Mouse (Mus musculus) heart, adult 9 months (tissue): ENCODE data around the gene Ccdc88c.

Source experiments
- DNase-seq, 2 experiments: peaks; one replicate each; pipeline ENCODE4 v3.0.0; 2022; ENCODE audit warnings: low spot score in 2 of 2

Gene Ccdc88c

DNA sequence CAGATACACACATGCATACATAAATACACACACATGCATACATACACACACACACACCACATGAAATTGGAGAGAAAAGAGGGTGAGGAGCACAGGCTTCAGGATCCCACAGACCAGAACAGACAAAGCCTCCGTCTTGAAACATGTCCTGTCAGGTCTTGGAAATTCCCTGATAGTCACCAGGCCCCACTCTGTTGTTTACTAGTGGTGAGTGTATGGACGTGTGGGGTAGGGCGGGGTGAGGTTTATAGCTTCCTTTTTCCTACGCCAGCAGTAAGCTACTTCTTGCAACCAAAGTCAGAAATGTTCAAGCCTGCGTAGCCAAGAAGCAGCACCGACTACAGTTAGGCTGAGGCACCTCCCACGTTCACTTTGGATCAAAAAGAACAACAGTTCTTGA lies 145.7 kb downstream of the Ccdc88c start:
- DNase-seq = peak in 1 of 2 experiments; percentile 17

DNA sequence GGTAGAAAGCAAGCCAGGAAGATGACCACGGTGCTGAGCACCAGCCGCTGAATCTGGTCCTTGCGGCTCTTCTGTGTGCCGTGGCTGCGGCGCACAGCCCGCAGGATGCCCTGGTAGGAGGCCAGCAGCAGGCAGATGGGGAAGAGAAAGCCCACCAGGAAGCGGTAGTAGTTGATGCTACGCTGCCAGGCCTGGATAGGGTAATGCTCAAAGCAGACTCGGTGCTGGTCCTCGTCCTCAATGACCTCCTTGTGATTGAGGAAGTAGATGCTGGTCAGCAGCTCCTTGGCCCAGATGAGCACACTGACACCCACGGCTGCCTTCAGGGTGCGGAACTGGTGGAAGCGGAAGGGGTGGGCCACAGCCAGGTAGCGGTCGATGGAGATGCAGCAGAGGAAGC lies 150.3 kb downstream of the Ccdc88c start:
- peak in 1 of 2 experiments; percentile 11 for DNase-seq

DNA sequence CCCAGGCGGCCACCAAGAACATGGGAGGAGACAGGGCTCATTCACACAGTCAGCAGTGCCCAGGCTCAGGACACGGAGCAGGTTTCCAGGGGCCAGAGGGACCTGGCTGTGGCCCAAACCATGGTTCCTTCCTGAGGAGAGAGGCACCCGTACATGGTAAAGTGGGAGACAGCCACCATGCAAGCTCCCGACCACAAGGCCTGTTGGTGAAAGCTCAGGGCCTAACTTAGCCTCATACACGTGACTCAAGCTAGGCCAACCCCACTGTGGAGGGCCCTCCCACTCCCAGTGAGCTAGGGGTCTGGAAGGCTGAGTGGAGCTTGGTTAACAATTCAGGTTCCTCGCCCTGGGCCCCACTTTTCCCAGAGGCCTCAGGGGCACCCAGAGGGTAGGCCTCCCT lies 150.9 kb downstream of the Ccdc88c start:
- DNase-seq = no peak

DNA sequence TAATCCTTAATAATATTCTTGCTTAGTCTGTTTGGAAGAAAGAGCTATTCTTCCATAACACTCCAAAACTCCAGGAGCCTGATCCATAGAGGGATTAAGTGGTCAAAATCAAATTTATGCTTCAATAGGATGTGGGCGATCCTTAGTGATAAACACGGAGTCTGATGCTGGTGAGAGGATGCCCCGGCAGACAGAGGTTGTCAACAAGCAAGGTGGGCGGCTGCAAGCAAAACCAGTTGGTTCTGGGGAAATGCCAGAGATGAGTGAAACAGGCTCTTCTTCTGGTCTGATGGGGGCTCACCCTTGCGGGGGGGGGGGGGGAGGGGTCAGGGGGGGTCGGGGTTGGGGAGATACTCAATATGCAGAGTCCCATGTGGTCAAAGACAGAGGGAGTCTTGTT lies 152.9 kb downstream of the Ccdc88c start:
- DNase-seq = no peak

DNA sequence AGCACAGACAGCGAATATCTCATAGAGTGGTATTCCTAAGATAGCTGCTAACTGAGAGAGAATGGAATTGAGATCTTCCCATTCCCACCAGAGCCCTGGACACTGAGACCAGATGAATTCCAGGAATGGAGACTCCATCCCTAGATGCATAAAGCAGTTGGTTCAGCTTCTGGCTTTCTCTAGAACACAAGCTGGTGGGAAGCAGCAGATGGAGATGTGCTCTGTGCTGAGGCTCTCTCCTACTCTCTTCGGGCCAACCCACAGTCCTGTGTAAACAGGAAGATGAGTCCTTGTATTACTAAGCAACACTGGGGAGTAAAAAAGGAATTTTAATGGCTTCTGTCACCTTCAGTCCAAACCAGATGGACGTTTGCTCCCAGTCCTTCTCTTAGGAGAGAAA lies 153.3 kb downstream of the Ccdc88c start:
- DNase-seq = no peak

DNA sequence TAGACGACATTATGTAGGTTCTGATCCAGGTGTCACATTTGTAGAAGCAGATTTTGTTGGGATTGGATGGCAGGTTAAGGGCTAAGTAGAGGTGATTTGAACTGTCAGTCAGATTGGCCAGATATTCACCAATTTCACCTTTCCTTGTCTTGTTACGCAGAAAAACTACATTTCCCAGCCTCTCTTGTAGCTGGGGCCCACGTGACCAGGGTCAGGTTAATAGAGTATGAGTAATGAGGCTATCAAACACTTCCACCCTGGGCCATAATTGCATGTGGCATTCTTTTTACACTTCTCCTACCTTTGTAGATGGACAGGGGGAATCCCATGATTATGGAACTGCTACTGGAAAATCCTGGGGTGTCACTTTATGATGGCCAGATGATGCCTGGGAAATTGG lies 155.2 kb downstream of the Ccdc88c start:
- DNase-seq = no peak

DNA sequence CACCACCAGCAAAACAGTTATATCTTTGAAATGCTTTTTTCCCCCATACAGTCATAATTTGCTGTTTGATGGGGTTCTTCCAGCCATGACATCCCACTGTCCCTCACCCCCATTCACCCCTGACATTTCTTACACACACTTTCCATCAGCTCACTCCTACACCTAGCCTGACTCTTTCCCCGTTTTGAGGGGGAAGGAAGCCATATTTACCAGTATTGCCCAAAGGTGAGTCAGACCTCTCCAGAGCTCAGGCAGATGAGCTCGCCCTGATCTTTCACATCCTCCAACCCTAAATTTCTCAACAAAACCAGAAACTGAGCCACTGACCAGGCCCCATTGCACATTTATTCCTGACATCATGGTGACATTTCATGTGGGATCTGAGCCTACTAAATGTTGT lies 157.0 kb downstream of the Ccdc88c start:
- DNase-seq = no peak

DNA sequence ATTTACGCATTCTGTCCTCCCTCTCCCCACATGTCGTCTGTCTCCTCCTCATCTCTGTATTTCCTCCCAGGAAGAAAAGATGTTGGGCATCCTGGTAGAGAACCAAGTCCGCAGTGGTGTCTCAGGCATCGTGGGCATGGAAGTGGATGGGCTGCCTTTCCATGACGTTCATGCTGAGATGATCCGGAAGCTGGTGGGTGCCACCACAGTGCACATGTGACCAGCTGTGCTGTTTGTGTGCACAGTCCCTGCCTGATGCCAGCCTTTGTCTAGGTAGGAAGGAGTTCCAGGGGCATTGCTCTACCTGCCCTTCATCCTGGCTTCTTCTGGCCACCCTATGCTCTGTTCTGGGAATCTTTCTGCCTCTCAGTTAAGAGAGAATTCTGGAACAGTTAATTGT lies 157.6 kb downstream of the Ccdc88c start:
- DNase-seq = no peak

DNA sequence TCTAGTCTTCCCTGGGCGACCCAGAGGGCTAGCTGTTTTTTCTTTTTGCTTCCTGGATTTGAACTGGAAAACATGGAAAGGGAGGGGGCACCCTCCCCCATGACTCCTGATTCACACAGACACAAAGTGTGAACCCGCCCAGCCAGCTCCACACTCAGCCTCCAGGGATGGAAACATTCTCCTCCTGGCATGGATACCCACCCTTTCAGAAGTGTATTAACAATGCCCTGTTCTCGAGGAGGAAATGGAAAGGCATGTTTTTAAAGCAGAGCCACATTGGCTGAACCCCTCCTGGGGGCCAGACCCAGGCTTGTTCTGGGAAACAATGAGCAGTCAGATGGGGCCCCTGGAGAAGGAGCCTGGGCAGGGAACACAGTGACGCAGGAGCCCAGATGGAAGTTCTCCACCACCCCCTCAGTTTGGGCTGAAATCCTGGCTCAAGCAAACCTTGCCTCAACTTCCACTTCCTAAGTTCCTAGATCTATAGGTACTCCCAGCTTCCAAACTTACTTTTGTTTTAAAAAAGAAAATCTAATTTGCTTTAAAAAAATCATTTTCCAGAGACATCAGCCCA lies 160.7 kb downstream of the Ccdc88c start:
- DNase-seq = no peak

DNA sequence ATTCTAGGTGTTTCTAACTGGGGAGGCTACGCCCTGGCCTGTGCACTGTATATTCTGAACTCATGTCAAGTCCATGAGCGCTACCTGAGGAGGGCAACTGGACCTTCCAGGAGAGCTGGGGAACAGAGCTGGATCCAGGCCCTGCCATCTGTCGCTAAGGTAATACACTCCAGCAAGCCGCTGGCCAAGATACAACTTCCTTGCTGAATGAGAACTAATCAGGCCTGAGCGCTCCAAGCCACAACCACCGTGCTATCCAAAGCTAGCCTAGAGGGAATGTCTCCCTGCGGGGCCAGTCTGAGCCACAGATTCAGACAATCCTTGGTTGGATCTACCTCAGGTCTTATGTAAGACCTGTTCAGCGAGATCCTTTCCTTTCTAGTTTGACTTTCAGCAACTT lies 161.8 kb downstream of the Ccdc88c start:
- DNase-seq = no peak

DNA sequence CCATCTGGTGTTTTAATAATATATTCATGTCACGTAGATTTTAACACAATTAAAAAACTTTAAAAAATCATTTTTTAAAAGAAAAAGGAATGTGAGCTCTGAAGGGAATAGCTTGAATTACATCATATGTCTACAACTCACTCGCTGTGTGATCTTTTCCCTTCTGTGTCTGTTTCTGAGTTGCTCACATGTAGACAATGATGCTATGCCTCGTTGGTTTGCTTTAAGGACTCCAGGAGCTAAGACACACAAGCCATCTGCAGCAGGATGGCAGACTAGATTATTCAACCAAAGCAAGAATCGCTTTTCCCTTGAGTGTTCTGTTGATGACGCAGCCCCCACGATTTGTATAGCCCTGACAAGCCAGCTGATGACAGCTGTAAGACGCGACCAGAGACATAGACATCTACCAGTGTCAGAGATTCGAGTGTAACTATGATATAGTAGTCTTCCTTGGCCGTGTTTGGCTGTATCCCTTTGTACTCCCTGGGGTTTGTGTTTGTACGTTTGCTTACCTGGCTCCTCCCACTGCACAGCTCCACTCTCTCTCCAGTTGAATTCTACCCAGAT lies 163.3 kb downstream of the Ccdc88c start:
- DNase-seq = no peak

DNA sequence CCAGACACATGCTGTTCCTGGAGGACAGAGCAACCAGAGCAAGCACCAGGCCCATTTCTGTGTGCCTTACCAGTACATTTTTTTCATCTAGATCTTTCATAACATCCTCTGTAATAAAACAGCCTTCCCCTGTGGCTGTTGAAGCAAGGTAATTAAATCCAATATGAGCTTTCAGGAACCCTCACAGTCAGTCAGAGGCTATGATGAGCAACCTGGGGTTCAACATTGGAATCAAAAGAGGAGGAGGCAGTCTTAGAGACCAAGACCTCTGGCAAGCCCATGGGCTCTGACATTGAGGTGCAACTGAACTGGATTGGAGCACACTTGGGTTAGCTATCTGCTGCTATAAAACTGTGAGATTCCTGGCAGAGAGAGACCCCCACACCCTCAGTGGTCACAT lies 163.8 kb downstream of the Ccdc88c start:
- DNase-seq = no peak

DNA sequence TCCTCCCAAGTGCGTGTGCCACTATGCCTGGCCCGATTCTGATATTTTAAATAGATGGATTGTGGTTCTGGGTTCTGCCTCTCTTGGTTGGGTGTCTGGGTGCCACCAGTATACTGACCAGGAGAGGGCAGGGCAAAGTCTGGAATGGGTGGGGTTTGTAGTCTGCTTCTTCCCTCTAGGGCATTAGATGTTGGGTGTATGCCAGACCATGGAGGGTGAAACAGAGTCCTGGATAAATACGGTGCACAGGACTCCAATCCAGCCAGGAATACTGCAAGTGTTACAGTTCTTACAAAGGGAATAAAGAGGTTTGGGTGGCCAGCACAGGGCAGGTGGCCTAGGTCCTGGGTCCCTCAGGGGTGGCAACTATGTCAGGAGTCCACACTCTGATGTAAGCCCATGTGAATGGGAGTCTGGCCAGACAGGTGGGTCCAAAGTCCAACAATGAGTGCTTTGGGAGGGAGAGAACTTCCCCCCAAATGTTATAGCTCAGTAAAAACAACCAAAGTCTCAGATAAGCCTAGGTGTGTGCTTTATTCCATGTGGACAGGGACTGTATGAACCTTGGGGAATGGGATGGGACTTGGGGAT lies 165.9 kb downstream of the Ccdc88c start:
- DNase-seq = no peak

DNA sequence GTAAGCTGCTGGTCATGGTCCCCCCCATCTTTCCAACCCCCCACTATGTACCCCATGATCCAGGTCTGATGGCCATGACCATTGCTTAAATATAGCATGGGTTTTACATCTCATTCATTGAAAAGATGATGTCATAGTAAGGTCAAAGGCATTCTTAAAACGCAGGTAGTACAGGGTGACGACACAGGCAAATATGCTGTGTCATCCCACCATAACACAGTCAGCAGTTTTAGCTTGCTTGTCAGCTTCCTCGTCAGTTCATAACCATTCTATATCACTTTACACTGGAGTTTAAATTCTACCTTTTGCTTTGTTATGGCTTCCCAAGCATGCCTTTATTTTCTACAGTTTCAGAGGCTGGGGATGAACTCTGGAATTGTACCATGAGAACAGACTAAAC lies 166.6 kb downstream of the Ccdc88c start:
- DNase-seq = no peak
